Mouse (Mus musculus): Measurements from ENCODE around the gene Gpr18.

GRCm38 (mm10) chr14:121906992-121907681 is 8.4 kb downstream of the Gpr18 start:
- TF ChIP-seq CTCF (IDR thresholded peaks at IDR 0.05; ENCODE audit: extremely low read depth, insufficient read depth, low read length) (no peak), POLR2A (IDR thresholded peaks at IDR 0.05; ENCODE audit: extremely low read depth, insufficient read depth, low read length) (no peak)

All from cortical plate, adult 2 months (tissue).